Mouse (Mus musculus) adrenal gland (tissue): ENCODE data around the gene Kalrn.
"Not testable (repeated sequence)": the region's sequence is repeated elsewhere in the genome, so short reads cannot be mapped to it uniquely, and the experiment has no call there.

Source experiments
- intact Hi-C: fragments of 180-260 bp; cut with DNase I; formaldehyde crosslinking; loops from one replicate; pipeline ENCODE4 v1.15.1; 2025

Gene Kalrn

GRCm38 (mm10) chr16:34321066-34321790 lies 252.1 kb downstream of the Kalrn start:
- intact Hi-C loops = no loop called here

- intact Hi-C loops = no loop called here
Measured at GRCm38 (mm10) chr16:34320023-34320800, 253.1 kb downstream of the Kalrn start.

DNA sequence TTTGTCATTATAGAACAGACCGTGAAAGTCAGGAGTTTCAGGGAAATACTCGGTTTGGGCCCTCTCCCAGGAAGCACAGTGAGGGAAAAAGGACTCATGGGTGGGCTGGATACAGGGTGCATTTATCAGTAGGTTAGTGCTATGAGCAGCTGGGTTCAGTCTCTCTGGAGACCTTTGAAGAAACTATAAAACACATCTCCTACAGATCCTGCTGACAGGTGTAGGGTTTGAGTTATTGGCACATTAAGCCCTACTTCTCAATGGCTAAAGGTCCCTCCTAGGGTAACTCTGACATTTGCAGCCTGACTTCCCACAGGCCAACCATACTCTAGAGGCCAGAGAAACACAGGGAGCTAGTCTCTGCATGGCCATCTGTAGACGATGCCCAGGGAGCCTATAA lies 256.2 kb downstream of the Kalrn start:
- intact Hi-C loops = no loop called here

DNA sequence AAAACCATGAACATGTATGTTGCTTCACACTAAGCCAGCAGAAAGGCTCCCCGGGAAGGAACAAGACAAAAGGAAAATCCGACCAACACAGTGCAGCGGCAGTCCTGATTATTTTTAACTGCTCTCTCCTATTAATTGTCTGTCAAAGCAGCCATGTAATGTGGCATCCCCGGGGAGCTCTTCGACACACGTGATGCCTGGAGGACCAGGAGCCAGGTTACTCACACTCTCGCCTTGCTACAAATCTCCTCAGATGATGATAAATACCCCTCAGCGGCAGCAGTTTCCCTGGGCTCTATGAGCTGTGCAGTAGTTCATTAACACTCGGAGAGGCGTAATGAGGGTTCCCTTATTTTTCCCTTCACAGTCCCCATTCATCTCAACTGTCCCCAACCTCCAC lies 257.1 kb downstream of the Kalrn start:
- intact Hi-C loops = no loop called here

- intact Hi-C loops = no loop called here
Measured at GRCm38 (mm10) chr16:34314071-34314470, 259.3 kb downstream of the Kalrn start.

- intact Hi-C loops = no loop called here
Measured at GRCm38 (mm10) chr16:34311577-34311976, 261.8 kb downstream of the Kalrn start.

- intact Hi-C loops = no loop called here
Measured at GRCm38 (mm10) chr16:34310363-34310762, 263.0 kb downstream of the Kalrn start.

DNA sequence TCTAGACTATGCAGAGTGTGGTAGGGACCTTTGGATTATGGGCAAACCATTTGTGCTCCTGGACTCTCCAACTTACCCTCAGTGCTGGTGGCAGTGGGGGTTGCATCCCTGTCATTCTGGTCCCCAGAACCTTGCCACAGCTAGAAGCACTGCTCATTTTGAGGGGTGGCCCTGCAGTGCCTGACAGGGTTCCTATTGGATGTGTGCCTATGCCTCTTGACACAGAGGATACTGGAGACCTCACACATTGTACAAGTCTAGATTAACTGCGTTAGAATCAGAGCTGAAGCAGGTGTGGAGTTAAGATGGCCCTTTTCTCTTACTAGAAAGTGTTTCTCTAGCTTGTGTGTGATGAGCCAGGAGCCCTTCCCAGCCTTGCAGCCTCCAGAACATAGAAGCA lies 265.0 kb downstream of the Kalrn start:
- intact Hi-C loops = no loop called here

- intact Hi-C loops = no loop called here
Measured at GRCm38 (mm10) chr16:34307458-34307857, 265.9 kb downstream of the Kalrn start.

- intact Hi-C loops = no loop called here
Measured at GRCm38 (mm10) chr16:34305586-34305985, 267.7 kb downstream of the Kalrn start.

GRCm38 (mm10) chr16:34303818-34304217 lies 269.5 kb downstream of the Kalrn start:
- intact Hi-C loops = not testable (repeated sequence)

DNA sequence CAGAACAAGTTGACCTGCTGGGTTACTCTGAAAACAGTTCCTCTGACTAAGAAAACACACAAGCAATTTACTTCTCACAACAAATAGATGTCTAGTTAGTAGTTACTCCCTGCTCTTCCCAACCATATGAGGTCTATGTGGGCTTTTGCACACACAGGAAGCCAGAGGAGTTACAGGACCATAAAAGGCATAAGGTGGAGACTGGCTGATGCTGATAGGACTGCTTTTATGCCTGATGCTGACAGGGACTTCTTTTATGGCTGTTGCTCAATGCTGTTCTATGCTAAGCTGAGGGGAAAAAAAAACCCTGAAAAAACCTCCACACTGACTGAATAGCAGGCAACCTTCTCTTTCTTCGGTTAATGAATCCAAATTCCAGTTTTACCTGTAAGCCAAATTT lies 270.8 kb downstream of the Kalrn start:
- intact Hi-C loops = no loop called here

GRCm38 (mm10) chr16:34302063-34302462 lies 271.3 kb downstream of the Kalrn start:
- intact Hi-C loops = no loop called here

DNA sequence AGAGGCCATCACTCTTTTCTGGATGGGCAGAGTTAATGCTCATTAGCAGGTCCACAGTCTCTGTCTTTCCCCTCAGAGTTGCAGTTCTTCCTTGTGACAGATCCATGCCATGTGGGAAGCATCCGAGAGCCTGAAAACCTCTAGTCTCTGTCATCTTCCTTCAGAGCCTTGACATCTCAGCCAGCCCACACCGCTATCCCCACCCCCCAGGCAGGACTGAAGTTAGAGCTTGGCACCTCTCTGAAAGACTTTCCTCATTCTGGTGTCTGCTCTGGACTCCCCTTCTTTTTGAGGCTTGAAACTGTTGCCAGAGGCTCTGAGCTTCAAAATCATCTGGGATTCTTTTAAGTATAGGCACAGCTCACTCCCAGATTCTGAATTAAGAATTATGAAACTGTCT lies 274.1 kb downstream of the Kalrn start:
- intact Hi-C loops = loop anchor here (10.0 kb wide), 1 partner anchor 174 kb away; no protein-coding TSS in a partner anchor

DNA sequence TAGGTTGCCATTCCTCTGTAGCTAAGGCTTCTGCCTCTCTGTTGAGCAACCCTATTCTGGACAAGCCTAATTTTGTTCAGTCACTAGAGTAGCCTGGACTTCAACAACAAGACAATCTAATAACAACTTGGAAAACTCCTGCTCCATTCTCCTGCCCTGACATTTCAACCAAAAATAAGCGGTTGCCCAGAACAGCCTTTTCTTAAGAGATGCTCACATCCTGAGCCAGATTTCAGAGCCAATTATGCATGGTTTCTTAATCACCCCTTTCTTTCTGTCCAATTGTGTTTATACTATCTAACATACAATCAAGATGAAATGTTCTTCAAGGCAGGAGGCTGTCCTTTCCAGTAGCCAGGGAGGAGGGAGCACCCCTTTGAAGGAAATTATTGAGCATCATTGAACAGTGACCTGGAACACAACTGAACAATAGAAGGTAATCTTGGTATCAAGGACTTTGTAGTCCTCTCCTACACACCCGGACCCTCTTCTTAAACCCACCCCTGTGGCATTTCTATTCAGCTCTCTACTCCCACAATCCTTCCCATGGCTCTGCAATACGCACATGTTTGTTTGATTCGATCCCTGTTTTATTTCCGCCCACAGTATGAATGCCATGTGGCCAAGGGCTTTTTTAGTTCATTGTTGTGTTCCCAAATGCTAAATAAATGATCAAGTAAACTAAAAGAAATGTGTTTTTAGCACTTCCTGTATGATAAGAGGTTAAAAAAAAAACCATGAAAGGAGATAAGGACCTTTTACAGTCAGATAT lies 275.2 kb downstream of the Kalrn start:
- intact Hi-C loops = loop anchor here (10.0 kb wide), 1 partner anchor 173 kb away; no protein-coding TSS in a partner anchor

- intact Hi-C loops = loop anchor here (10.0 kb wide), 1 partner anchor 170 kb away; no protein-coding TSS in a partner anchor
Measured at GRCm38 (mm10) chr16:34294568-34294967, 278.8 kb downstream of the Kalrn start.

DNA sequence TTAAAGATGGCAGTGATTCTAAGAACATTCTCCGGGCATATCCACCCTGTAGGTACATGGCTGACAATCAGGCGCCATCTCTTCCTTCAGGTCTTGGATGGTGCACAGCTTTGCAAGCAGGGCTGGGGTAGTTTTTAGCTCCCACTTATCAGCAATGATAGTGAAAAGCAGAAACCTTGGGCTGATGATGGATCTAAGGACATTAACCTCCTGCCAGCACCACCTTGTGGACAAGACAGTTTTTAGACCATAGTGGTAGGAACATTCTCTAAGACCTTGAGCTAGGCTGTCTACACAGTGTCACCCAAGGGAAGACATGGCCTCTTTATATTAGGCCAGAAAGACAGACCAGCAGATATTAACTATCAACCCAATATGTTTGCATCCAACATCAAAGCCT lies 279.7 kb downstream of the Kalrn start:
- intact Hi-C loops = loop anchor here (2.0 to 10.0 kb wide), 2 partner anchors 101 to 169 kb away; no protein-coding TSS in a partner anchor

- intact Hi-C loops = no loop called here
Measured at GRCm38 (mm10) chr16:34289583-34289982, 283.7 kb downstream of the Kalrn start.

DNA sequence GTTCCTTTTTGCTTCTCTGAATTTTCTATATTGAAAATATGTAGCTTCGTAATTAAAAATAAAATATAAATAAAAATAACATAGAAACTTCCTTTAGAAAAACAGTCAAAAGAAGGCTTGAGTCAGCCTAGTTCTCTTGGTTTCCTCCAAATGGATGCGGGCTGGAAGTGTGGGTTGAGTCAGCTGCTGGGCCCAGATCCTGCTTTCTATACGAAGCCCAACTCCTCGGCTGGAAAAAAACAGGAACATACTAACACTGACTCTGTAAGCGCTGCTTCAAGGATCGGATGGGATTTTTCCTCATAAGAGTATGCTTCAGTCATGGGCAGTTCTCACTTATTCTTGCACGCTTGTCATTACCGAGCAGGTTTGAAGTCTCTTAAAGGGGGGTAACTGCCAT lies 291.3 kb downstream of the Kalrn start:
- intact Hi-C loops = no loop called here

- intact Hi-C loops = no loop called here
Measured at GRCm38 (mm10) chr16:34279654-34280383, 293.5 kb downstream of the Kalrn start.

- intact Hi-C loops = no loop called here
Measured at GRCm38 (mm10) chr16:34278249-34278790, 295.0 kb downstream of the Kalrn start.
